Mouse (Mus musculus) large intestine, adult 2 months (tissue): ENCODE results near the gene Bri3. TPM values are rescaled to one million over a fixed set of nuclear protein-coding genes. Genes with fewer than 3 reads are reported as not detected.

ENCODE experiments used
- DNase-seq: peaks from one replicate; pipeline ENCODE4 v3.0.0-alpha.2; 2012; ENCODE audit warnings: low read depth, low spot score
- whole genome bisulfite sequencing: fragments of 180-500 bp; shearing (Covaris S2); methylation state at CpG from one replicate; pipeline ENCODE4 v1.1.7; 2018; 5-methylcytosine and 5-hydroxymethylcytosine counted together
- polyA plus RNA-seq: library from polyadenylated mRNA; depleted of rRNA; stranded (reverse); fragments of >200 nt; gene quantifications from 2 replicates; pipeline ENCODE4 v1.2.3, GENCODE M21; 2012

Bri3 gene
- polyA plus RNA-seq, 1 experiment: 134 TPM

- WGBS: 45% methylated on average over 1 of the region's 1 CpGs
- DNase-seq: no peak
These were observed 12.8 kb upstream of the Bri3 start for GRCm38 (mm10) chr5:144231410-144231809.

- 84% methylated on average over 5 of the region's 5 CpGs for WGBS
- no peak for DNase-seq
These were observed 11.7 kb upstream of the Bri3 start for GRCm38 (mm10) chr5:144232531-144232930.

- 64% methylated on average over 6 of the region's 6 CpGs for WGBS
- no peak for DNase-seq
These were observed 10.0 kb upstream of the Bri3 start for GRCm38 (mm10) chr5:144234222-144234621.

- 85% methylated on average over 7 of the region's 7 CpGs for WGBS
- no peak for DNase-seq
These were observed 9.5 kb upstream of the Bri3 start for GRCm38 (mm10) chr5:144234714-144235113.

GRCm38 (mm10) chr5:144238969-144239368 is 5.3 kb upstream of the Bri3 start:
- WGBS: 94% methylated on average over 1 of the region's 1 CpGs
- DNase-seq: no peak

- DNase-seq: no peak
- whole genome bisulfite sequencing: 77% methylated on average over 2 of the region's 2 CpGs
These were observed 1.4 kb downstream of the Bri3 start for GRCm38 (mm10) chr5:144245592-144245991.

GRCm38 (mm10) chr5:144246669-144247068 is 2.4 kb downstream of the Bri3 start:
- DNase-seq: no peak
- WGBS: 34% methylated on average over 7 of the region's 7 CpGs

- 35% methylated on average over 10 of the region's 10 CpGs for whole genome bisulfite sequencing
- DNase-seq: no peak
These were observed 3.1 kb downstream of the Bri3 start for GRCm38 (mm10) chr5:144247307-144247706.

GRCm38 (mm10) chr5:144247906-144248585 is 3.8 kb downstream of the Bri3 start:
- DNase-seq: no peak

GRCm38 (mm10) chr5:144249871-144250270 is 5.6 kb downstream of the Bri3 start:
- no peak for DNase-seq
- WGBS: 78% methylated on average over 3 of the region's 3 CpGs

More at GRCm38 (mm10) chr5:144247906-144248585, 3.8 kb downstream of the Bri3 start:
- 8% methylated on average over 10 of the region's 10 CpGs for WGBS

GRCm38 (mm10) chr5:144251876-144252577 is 7.8 kb downstream of the Bri3 start:
- DNase-seq: no peak
- WGBS: 76% methylated on average over 13 of the region's 13 CpGs

GRCm38 (mm10) chr5:144253212-144253611 is 9.0 kb downstream of the Bri3 start:
- 52% methylated on average over 4 of the region's 4 CpGs for WGBS
- DNase-seq: no peak

GRCm38 (mm10) chr5:144254122-144254810 is 10.0 kb downstream of the Bri3 start:
- no peak for DNase-seq
- 42% methylated on average over 16 of the region's 16 CpGs for WGBS

- DNase-seq: no peak
- WGBS: 2% methylated on average over 79 of the region's 84 CpGs
These were observed 10.8 kb downstream of the Bri3 start for GRCm38 (mm10) chr5:144254811-144255631.

- under 1% methylated on average over 40 of the region's 40 CpGs for WGBS
- no peak for DNase-seq
These were observed 11.6 kb downstream of the Bri3 start for GRCm38 (mm10) chr5:144255632-144256540.

GRCm38 (mm10) chr5:144256541-144256870 is 12.3 kb downstream of the Bri3 start:
- 5% methylated on average over 7 of the region's 7 CpGs for WGBS
- DNase-seq: no peak

GRCm38 (mm10) chr5:144256888-144257287 is 12.7 kb downstream of the Bri3 start:
- WGBS: 59% methylated on average over 1 of the region's 1 CpGs
- DNase-seq: no peak

- DNase-seq: no peak
- 78% methylated on average over 3 of the region's 3 CpGs for whole genome bisulfite sequencing
These were observed 13.3 kb downstream of the Bri3 start for GRCm38 (mm10) chr5:144257451-144258110.
